Mouse (Mus musculus): ENCODE measurements around the gene Tubal3. TPM values are rescaled to one million over a fixed set of nuclear protein-coding genes. Genes with fewer than 3 reads are reported as not detected.
"Not testable (repeated sequence)": the region's sequence is repeated elsewhere in the genome, so short reads cannot be mapped to it uniquely, and the experiment has no call there.

The Tubal3 gene
- polyA plus RNA-seq, 1 experiment from 2014 or later = not detected

- peaks cover 16% of the 10 kb centered on the region for H3K36me3 ChIP-seq (replicated peaks; ENCODE audit: control insufficient read depth, insufficient read depth)
- H3K4me2 ChIP-seq (replicated peaks) = peak overlapping the region; percentile 18; the same call in 1 of the 2 replicates
- no peak overlapping the region; the same call in 1 of the 2 replicates for H3K4me3 ChIP-seq (replicated peaks; ENCODE audit: low read length)
These were observed 26.5 kb upstream of the Tubal3 start for GRCm38 (mm10) chr13:3891479-3892087.

GRCm38 (mm10) chr13:3892601-3893000 is 25.5 kb upstream of the Tubal3 start:
- DNase-seq (ENCODE audit: low spot score) = no peak
- ATAC-seq (ENCODE audit: low FRiP score) = no peak
- Histone ChIP-seq H3K36me3 (replicated peaks; ENCODE audit: control insufficient read depth, insufficient read depth) (peaks cover 7% of the 10 kb centered on the region), H3K4me2 (replicated peaks) (peak overlapping the region; percentile 71), H3K27ac (no peak overlapping the region), H3K9me3 (ENCODE audit: control insufficient read depth, low read length) (no peaks in the 10 kb centered on the region), H3K4me1 (replicated peaks; ENCODE audit: control insufficient read depth, insufficient read depth, low read length) (peaks cover 5% of the 10 kb centered on the region; the same call in 1 of the 2 replicates), H3K27me3 (ENCODE audit: control insufficient read depth, insufficient read depth, low read length) (peaks cover 4% of the 10 kb centered on the region; the same call in 1 of the 2 replicates), H3K4me3 (replicated peaks; ENCODE audit: low read length) (peak overlapping the region; percentile 41), H3K9ac (peak overlapping the region; percentile 55)
- 21% methylated on average over 7 of the region's 7 CpGs for WGBS

More at GRCm38 (mm10) chr13:3891479-3892087, 26.5 kb upstream of the Tubal3 start:
- Histone ChIP-seq H3K9ac (no peak overlapping the region), H3K4me1 (replicated peaks; ENCODE audit: control insufficient read depth, insufficient read depth, low read length) (peaks cover 5% of the 10 kb centered on the region; the same call in 1 of the 2 replicates), H3K27me3 (ENCODE audit: control insufficient read depth, insufficient read depth, low read length) (peaks cover 4% of the 10 kb centered on the region; the same call in 1 of the 2 replicates), H3K27ac (no peak overlapping the region), H3K9me3 (ENCODE audit: control insufficient read depth, low read length) (no peaks in the 10 kb centered on the region)
- WGBS = 60% methylated on average over 8 of the region's 8 CpGs
- DNase-seq (ENCODE audit: low spot score) = no peak
- no peak for ATAC-seq (ENCODE audit: low FRiP score)

GRCm38 (mm10) chr13:3893126-3893734 is 24.8 kb upstream of the Tubal3 start:
- H3K4me1 ChIP-seq (replicated peaks; ENCODE audit: control insufficient read depth, insufficient read depth, low read length) = peaks cover 5% of the 10 kb centered on the region; the same call in 1 of the 2 replicates
- WGBS = under 1% methylated on average over 35 of the region's 35 CpGs

GRCm38 (mm10) chr13:3894549-3894948 is 23.5 kb upstream of the Tubal3 start:
- H3K36me3 ChIP-seq (replicated peaks; ENCODE audit: control insufficient read depth, insufficient read depth) = no peaks in the 10 kb centered on the region
- no peaks in the 10 kb centered on the region for H3K9me3 ChIP-seq (ENCODE audit: control insufficient read depth, low read length)
- peaks cover 4% of the 10 kb centered on the region; the same call in 1 of the 2 replicates for H3K27me3 ChIP-seq (ENCODE audit: control insufficient read depth, insufficient read depth, low read length)
- ATAC-seq (ENCODE audit: low FRiP score) = no peak
- DNase-seq (ENCODE audit: low spot score) = no peak
- no peak overlapping the region for H3K9ac ChIP-seq
- H3K4me2 ChIP-seq (replicated peaks) = no peak overlapping the region
- H3K27ac ChIP-seq = no peak overlapping the region
- 77% methylated on average over 8 of the region's 8 CpGs for WGBS
- peaks cover 5% of the 10 kb centered on the region; the same call in 1 of the 2 replicates for H3K4me1 ChIP-seq (replicated peaks; ENCODE audit: control insufficient read depth, insufficient read depth, low read length)
- no peak overlapping the region for H3K4me3 ChIP-seq (replicated peaks; ENCODE audit: low read length)

More at GRCm38 (mm10) chr13:3893126-3893734, 24.8 kb upstream of the Tubal3 start:
- peak; percentile 79 for DNase-seq (ENCODE audit: low spot score)
- ATAC-seq (ENCODE audit: low FRiP score) = peak; percentile 99
- peaks cover 4% of the 10 kb centered on the region; the same call in 1 of the 2 replicates for H3K27me3 ChIP-seq (ENCODE audit: control insufficient read depth, insufficient read depth, low read length)
- H3K9me3 ChIP-seq (ENCODE audit: control insufficient read depth, low read length) = no peaks in the 10 kb centered on the region
- peak overlapping the region; percentile 71 for H3K4me2 ChIP-seq (replicated peaks)
- H3K27ac ChIP-seq = no peak overlapping the region
- peak overlapping the region; percentile 55 for H3K9ac ChIP-seq
- H3K4me3 ChIP-seq (replicated peaks; ENCODE audit: low read length) = peak overlapping the region; percentile 41
- 0 out of 2 replicates have a peak, but pooled peaks cover under 1% of the 10 kb centered on the region for H3K36me3 ChIP-seq (replicated peaks; ENCODE audit: control insufficient read depth, insufficient read depth)

- Histone ChIP-seq H3K4me1 (replicated peaks; ENCODE audit: control insufficient read depth, insufficient read depth, low read length) (peaks cover 5% of the 10 kb centered on the region; the same call in 1 of the 2 replicates), H3K9me3 (ENCODE audit: control insufficient read depth, low read length) (no peaks in the 10 kb centered on the region), H3K4me2 (replicated peaks) (no peak overlapping the region), H3K27ac (no peak overlapping the region), H3K36me3 (replicated peaks; ENCODE audit: control insufficient read depth, insufficient read depth) (no peaks in the 10 kb centered on the region), H3K27me3 (ENCODE audit: control insufficient read depth, insufficient read depth, low read length) (peaks cover 4% of the 10 kb centered on the region; the same call in 1 of the 2 replicates), H3K4me3 (replicated peaks; ENCODE audit: low read length) (no peak overlapping the region), H3K9ac (no peak overlapping the region)
- DNase-seq (ENCODE audit: low spot score) = no peak
- no peak for ATAC-seq (ENCODE audit: low FRiP score)
- 91% methylated on average over 8 of the region's 8 CpGs for WGBS
These were observed 22.6 kb upstream of the Tubal3 start for GRCm38 (mm10) chr13:3895397-3895980.

- Histone ChIP-seq H3K27ac (no peak overlapping the region), H3K9me3 (ENCODE audit: control insufficient read depth, low read length) (no peaks in the 10 kb centered on the region), H3K9ac (no peak overlapping the region), H3K4me3 (replicated peaks; ENCODE audit: low read length) (no peak overlapping the region), H3K27me3 (ENCODE audit: control insufficient read depth, insufficient read depth, low read length) (peaks cover 4% of the 10 kb centered on the region; the same call in 1 of the 2 replicates), H3K4me1 (replicated peaks; ENCODE audit: control insufficient read depth, insufficient read depth, low read length) (peaks cover 5% of the 10 kb centered on the region; the same call in 1 of the 2 replicates), H3K4me2 (replicated peaks) (no peak overlapping the region), H3K36me3 (replicated peaks; ENCODE audit: control insufficient read depth, insufficient read depth) (no peaks in the 10 kb centered on the region)
- WGBS = 94% methylated on average over 6 of the region's 6 CpGs
- DNase-seq (ENCODE audit: low spot score) (no peak), ATAC-seq (ENCODE audit: low FRiP score) (no peak)
These were observed 22.0 kb upstream of the Tubal3 start for GRCm38 (mm10) chr13:3896032-3896431.

GRCm38 (mm10) chr13:3896913-3897312 is 21.2 kb upstream of the Tubal3 start:
- no peak overlapping the region for H3K4me2 ChIP-seq (replicated peaks)
- H3K27ac ChIP-seq = no peak overlapping the region
- H3K36me3 ChIP-seq (replicated peaks; ENCODE audit: control insufficient read depth, insufficient read depth) = no peaks in the 10 kb centered on the region
- 38% methylated on average over 5 of the region's 5 CpGs for WGBS
- no peaks in the 10 kb centered on the region for H3K9me3 ChIP-seq (ENCODE audit: control insufficient read depth, low read length)
- H3K9ac ChIP-seq = no peak overlapping the region
- ATAC-seq (ENCODE audit: low FRiP score) = no peak
- no peak overlapping the region for H3K4me3 ChIP-seq (replicated peaks; ENCODE audit: low read length)
- H3K27me3 ChIP-seq (ENCODE audit: control insufficient read depth, insufficient read depth, low read length) = peaks cover 4% of the 10 kb centered on the region; the same call in 1 of the 2 replicates
- DNase-seq (ENCODE audit: low spot score) = peak; percentile 90
- H3K4me1 ChIP-seq (replicated peaks; ENCODE audit: control insufficient read depth, insufficient read depth, low read length) = peaks cover 5% of the 10 kb centered on the region; the same call in 1 of the 2 replicates

GRCm38 (mm10) chr13:3898202-3898601 is 19.9 kb upstream of the Tubal3 start:
- H3K9ac ChIP-seq; H3K9me3 ChIP-seq (ENCODE audit: control insufficient read depth, low read length); H3K27ac ChIP-seq; H3K4me3 ChIP-seq (replicated peaks; ENCODE audit: low read length); DNase-seq (ENCODE audit: low spot score); H3K4me1 ChIP-seq (replicated peaks; ENCODE audit: control insufficient read depth, insufficient read depth, low read length); H3K4me2 ChIP-seq (replicated peaks); ATAC-seq (ENCODE audit: low FRiP score); H3K27me3 ChIP-seq (ENCODE audit: control insufficient read depth, insufficient read depth, low read length); H3K36me3 ChIP-seq (replicated peaks; ENCODE audit: control insufficient read depth, insufficient read depth): not testable (repeated sequence)
- WGBS = 97% methylated on average over 5 of the region's 5 CpGs

- ATAC-seq (ENCODE audit: low FRiP score) (no peak), DNase-seq (ENCODE audit: low spot score) (no peak)
- no peak overlapping the region for H3K4me3 ChIP-seq (replicated peaks; ENCODE audit: low read length)
- no peak overlapping the region for H3K4me2 ChIP-seq (replicated peaks)
- no peaks in the 10 kb centered on the region for H3K4me1 ChIP-seq (replicated peaks; ENCODE audit: control insufficient read depth, insufficient read depth, low read length)
- no peaks in the 10 kb centered on the region for H3K9me3 ChIP-seq (ENCODE audit: control insufficient read depth, low read length)
- 92% methylated on average over 9 of the region's 9 CpGs for WGBS
- no peak overlapping the region for H3K9ac ChIP-seq
- H3K36me3 ChIP-seq (replicated peaks; ENCODE audit: control insufficient read depth, insufficient read depth) = no peaks in the 10 kb centered on the region
- no peak overlapping the region for H3K27ac ChIP-seq
- H3K27me3 ChIP-seq (ENCODE audit: control insufficient read depth, insufficient read depth, low read length) = no peaks in the 10 kb centered on the region
These were observed 18.8 kb upstream of the Tubal3 start for GRCm38 (mm10) chr13:3899301-3899700.

Data from hindbrain, embryonic 14.5 days (tissue).